Mouse (Mus musculus) liver, embryonic 14.5 days (tissue): ENCODE results near the gene Ntrk3. TPM values are rescaled to one million over a fixed set of nuclear protein-coding genes. Genes with fewer than 3 reads are reported as not detected.

Experiments
- ATAC-seq: fragments of 200-750 bp; cut with Nextera tagmentation; 2 replicates; pipeline ENCODE4 v1.8.0; 2017; ENCODE audit warnings: moderate number of reproducible peaks, mild to moderate bottlenecking, moderate library complexity; ENCODE audit not compliant: insufficient read depth
- DNase-seq, 3 experiments: peaks; one replicate each; pipeline ENCODE4 v3.0.0-alpha.2; 2012 to 2013; ENCODE audit warnings: low read depth in 3 of 3, low spot score in 3 of 3
- H3K27ac ChIP-seq: fragments of 300-500 bp; sonication (generic); 2 replicates; pipeline ENCODE4 v1.5.1; 2014; ENCODE audit warnings: moderate library complexity, mild to moderate bottlenecking, control low read depth, inconsistent platforms
- H3K27me3 ChIP-seq: fragments of 300-500 bp; sonication (generic); 2 replicates; pipeline ENCODE4 v1.6.1; 2014; ENCODE audit warnings: mild to moderate bottlenecking, low read length, moderate library complexity; ENCODE audit not compliant: control insufficient read depth, insufficient read depth
- H3K36me3 ChIP-seq: fragments of 300-500 bp; sonication (generic); replicated peaks from 2 replicates; pipeline ENCODE4 v1.6.1; 2014; ENCODE audit warnings: low read depth; ENCODE audit not compliant: control insufficient read depth, insufficient read depth
- H3K4me1 ChIP-seq, 2 experiments: fragments of 200-500 bp in 1 of 2; fragments of 300-500 bp in 1 of 2; sonication (generic) in 1 of 2; replicated peaks; 2 replicates each; pipeline ENCODE4 v1.6.1; 2012 to 2014; ENCODE audit warnings: antibody characterized with exemption in 1 of 2, inconsistent platforms in 1 of 2, low read length in 1 of 2; ENCODE audit not compliant: control insufficient read depth in 2 of 2, insufficient read depth in 2 of 2
- H3K4me2 ChIP-seq: fragments of 300-500 bp; sonication (generic); 2 replicates; pipeline ENCODE4 v1.6.1; 2014; ENCODE audit warnings: low read depth, mild to moderate bottlenecking, control low read depth, moderate library complexity
- H3K4me3 ChIP-seq, 2 experiments: fragments of 200-500 bp in 1 of 2; fragments of 300-500 bp in 1 of 2; sonication (generic) in 1 of 2; 2 replicates each; pipeline ENCODE4 v1.5.1; 2012 to 2014; ENCODE audit warnings: low read depth in 2 of 2, low read length in 2 of 2, mild to moderate bottlenecking in 2 of 2, control low read depth in 1 of 2, inconsistent platforms in 1 of 2, moderate library complexity in 1 of 2; ENCODE audit not compliant: insufficient read depth in 1 of 2
- H3K9ac ChIP-seq: fragments of 300-500 bp; sonication (generic); replicated peaks from 2 replicates; pipeline ENCODE4 v1.6.1; 2014; ENCODE audit warnings: mild to moderate bottlenecking, control low read depth, moderate library complexity
- H3K9me3 ChIP-seq: fragments of 300-500 bp; sonication (generic); 2 replicates; pipeline ENCODE4 v1.6.1; 2016; ENCODE audit warnings: low read length, mixed read lengths; ENCODE audit not compliant: control insufficient read depth
- CTCF ChIP-seq: IDR thresholded peaks from 2 replicates; pipeline ENCODE4 v1.5.1; 2016; ENCODE audit warnings: antibody characterized with exemption, low read depth, control low read depth
- EP300 ChIP-seq: IDR thresholded peaks from 2 replicates; pipeline ENCODE4 v1.6.1; 2016; ENCODE audit warnings: antibody characterized with exemption, low read depth
- WGBS: fragments of 180-500 bp; shearing (Covaris S2); extraction: QIAGEN DNeasy Blood & Tissue Kit; methylation state at CpG from one replicate; pipeline ENCODE4 v1.1.7; 2014; ENCODE audit not compliant: insufficient replicate concordance; 5-methylcytosine and 5-hydroxymethylcytosine counted together
- polyA plus RNA-seq, 2 experiments: library from polyadenylated mRNA; depleted of rRNA in 1 of 2; stranded (reverse) in 1 of 2; unstranded in 1 of 2; fragments of >200 nt; fragmentation: Nextera tagmentation in 1 of 2; extraction: Ambion mirVana in 1 of 2; gene quantifications; 2 replicates each; pipeline versions ENCODE4 v1.2.1 to v1.2.3; 2012 to 2014

Ntrk3 gene
- polyA plus RNA-seq, 2 experiments, result 0.14 to 0.25 TPM

DNA sequence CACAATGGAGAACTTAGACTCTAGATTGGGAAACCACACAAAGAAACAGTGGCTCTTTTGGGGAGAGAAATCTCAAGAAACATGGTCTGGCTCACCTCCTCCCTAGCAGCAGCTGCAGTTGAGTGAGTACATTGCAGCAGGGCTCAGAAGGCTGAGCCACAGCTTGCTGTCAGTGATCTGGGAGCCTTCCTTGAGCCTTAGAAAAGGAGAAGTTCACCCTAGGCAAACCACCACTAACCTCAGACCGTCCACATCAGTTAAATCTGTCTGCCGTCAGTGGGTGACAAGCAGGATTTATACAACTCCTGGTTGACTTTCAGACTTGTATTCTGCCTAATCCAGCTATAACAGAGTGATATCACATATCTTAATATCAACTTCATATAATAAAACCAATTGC is 325.6 kb downstream of the Ntrk3 start:
- no peak for TF ChIP-seq EP300
- TF ChIP-seq CTCF, result no peak
- Histone ChIP-seq H3K36me3 (no peaks in the 10 kb centered on the region), H3K9me3 (no peaks in the 10 kb centered on the region), H3K4me2 (no peak overlapping the region), H3K4me1 (no peaks in the 10 kb centered on the region), H3K27me3 (no peaks in the 10 kb centered on the region), H3K27ac (no peak overlapping the region), H3K9ac (no peak overlapping the region), H3K4me3 (no peak overlapping the region)
- ATAC-seq (no peak), DNase-seq (no peak)
- WGBS, result 19% methylated on average over 2 of the region's 2 CpGs

DNA sequence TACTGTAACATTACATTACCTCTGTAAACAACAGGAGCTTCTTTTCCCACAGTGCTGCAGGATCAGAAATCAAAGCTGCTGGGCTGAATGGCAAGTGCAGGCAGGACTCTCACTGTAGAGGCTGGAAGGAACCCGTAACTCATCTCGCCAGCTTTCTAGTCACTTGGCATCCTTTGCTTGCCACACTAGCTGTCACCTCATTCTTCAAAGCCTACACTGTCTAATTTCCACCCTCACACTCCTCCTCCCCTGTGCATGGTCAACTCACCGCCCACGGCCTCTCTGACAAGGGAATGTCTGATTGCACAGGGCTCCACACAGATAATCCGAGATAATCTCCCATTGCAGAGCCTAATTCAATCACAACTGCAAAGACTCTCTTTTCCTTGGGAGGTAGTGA is 327.8 kb downstream of the Ntrk3 start:
- Histone ChIP-seq H3K4me1 (no peaks in the 10 kb centered on the region), H3K36me3 (no peaks in the 10 kb centered on the region), H3K27me3 (no peaks in the 10 kb centered on the region), H3K4me2 (no peak overlapping the region), H3K4me3 (no peak overlapping the region), H3K27ac (no peak overlapping the region), H3K9me3 (no peaks in the 10 kb centered on the region), H3K9ac (no peak overlapping the region)
- WGBS, result 53% methylated on average over 5 of the region's 5 CpGs
- ATAC-seq (no peak), DNase-seq (no peak)
- TF ChIP-seq EP300 (no peak), CTCF (no peak)

DNA sequence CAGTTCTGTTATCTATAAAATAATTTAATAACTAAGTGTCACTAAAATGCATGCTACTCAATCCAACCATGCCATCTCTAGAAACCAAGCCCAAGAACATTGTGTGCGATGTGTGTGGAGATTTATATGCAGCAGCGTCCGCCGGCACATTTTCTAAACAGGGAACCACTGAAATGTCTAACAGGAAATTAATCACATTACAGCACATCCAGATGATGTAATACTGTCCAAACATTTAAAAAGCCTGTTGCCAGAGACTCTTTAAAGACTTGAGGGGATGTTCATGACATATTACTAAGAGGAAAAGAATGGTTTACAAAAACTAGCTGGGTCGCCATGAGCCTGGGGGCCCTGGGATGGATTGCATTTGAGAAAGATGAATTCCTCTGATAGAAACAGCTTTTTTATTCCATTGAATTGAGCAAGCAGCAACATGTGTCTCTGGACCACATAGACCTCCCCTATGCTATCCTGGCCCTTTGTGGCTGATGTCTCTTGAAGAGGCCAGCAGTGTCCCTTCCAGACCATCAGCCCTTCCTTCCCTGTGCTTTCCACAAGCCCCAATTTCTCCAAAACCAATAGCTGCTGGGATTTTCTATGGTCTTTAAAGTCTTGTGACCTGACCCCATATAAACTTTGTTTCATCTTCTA is 331.0 kb downstream of the Ntrk3 start:
- ATAC-seq, result no peak
- DNase-seq, result no peak
- no peak for TF ChIP-seq EP300
- no peak for TF ChIP-seq CTCF
- H3K4me1 ChIP-seq, result no peaks in the 10 kb centered on the region
- no peaks in the 10 kb centered on the region for H3K36me3 ChIP-seq
- H3K27ac ChIP-seq, result no peak overlapping the region
- H3K4me3 ChIP-seq, result no peak overlapping the region
- H3K9ac ChIP-seq, result no peak overlapping the region
- no peaks in the 10 kb centered on the region for H3K9me3 ChIP-seq
- WGBS, result 70% methylated on average over 5 of the region's 5 CpGs
- H3K27me3 ChIP-seq, result no peaks in the 10 kb centered on the region
- H3K4me2 ChIP-seq, result no peak overlapping the region

DNA sequence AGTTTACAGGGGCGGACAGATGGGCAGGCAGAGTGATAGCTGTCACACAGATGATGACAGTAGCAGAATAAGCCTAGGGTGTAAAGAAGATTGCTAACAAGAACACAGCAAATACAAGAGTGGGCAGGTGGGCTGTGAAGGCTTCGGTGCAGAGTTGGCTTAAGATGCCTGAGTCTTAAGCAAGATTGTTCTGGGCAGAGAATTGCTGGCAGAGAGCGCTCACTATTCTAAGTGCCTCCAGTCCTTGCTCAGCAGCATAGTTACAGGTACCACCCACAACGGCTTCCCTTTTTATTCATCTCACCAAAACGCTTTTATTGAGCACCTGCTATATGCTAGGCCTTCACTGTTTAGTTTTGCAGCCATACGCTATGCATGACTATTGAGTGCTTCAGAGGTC is 333.3 kb downstream of the Ntrk3 start:
- WGBS, result 82% methylated on average over 6 of the region's 6 CpGs

DNA sequence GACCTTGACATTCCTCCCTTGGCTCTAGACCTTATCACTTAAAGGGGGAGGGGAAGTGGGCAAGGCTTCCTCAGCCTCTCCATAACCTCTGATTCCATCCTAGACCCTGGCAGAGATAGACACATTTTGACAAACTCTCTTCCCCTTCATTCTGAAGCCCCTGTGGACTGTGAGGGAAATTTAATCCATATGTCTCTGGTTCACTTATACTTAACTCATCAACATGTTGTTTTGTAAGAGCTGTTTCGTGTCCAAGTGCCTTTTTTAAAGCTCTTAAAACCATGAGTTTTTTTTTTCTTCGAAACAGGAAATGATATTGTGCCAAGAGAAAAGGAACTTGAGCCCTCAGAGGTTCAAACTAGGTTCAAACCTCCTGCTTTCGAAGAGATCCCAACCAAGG is 335.3 kb downstream of the Ntrk3 start:
- Histone ChIP-seq H3K9ac (no peak overlapping the region), H3K4me1 (no peaks in the 10 kb centered on the region), H3K27ac (no peak overlapping the region), H3K36me3 (no peaks in the 10 kb centered on the region), H3K9me3 (no peaks in the 10 kb centered on the region), H3K4me2 (no peak overlapping the region), H3K27me3 (no peaks in the 10 kb centered on the region), H3K4me3 (no peak overlapping the region)
- ATAC-seq (no peak), DNase-seq (no peak)
- WGBS, result 30% methylated on average over 3 of the region's 3 CpGs
- TF ChIP-seq CTCF, result no peak
- TF ChIP-seq EP300, result no peak

More for the DNA sequence above, 333.3 kb downstream of the Ntrk3 start:
- Histone ChIP-seq H3K4me1 (no peaks in the 10 kb centered on the region), H3K27me3 (no peaks in the 10 kb centered on the region), H3K9me3 (no peaks in the 10 kb centered on the region), H3K4me2 (no peak overlapping the region), H3K27ac (no peak overlapping the region), H3K9ac (no peak overlapping the region), H3K4me3 (no peak overlapping the region), H3K36me3 (no peaks in the 10 kb centered on the region)
- DNase-seq (no peak), ATAC-seq (no peak)
- TF ChIP-seq EP300 (no peak), CTCF (no peak)
